Mouse (Mus musculus) midbrain, postnatal 0 days (tissue): Measurements from ENCODE around the gene 4930404N11Rik. TPM values are rescaled to one million over a fixed set of nuclear protein-coding genes. Genes with fewer than 3 reads are reported as not detected.

Source experiments
- ATAC-seq: fragments of 200-750 bp; cut with Nextera tagmentation; 2 replicates; pipeline ENCODE4 v1.8.0; 2017; ENCODE audit warnings: moderate number of reproducible peaks, mild to moderate bottlenecking, moderate TSS enrichment, moderate library complexity; ENCODE audit not compliant: low FRiP score
- DNase-seq: peaks from one replicate; pipeline ENCODE4 v3.0.0-alpha.2; 2015; ENCODE audit warnings: low spot score
- H3K27ac ChIP-seq: fragments of 300-500 bp; sonication (generic); 2 replicates; pipeline ENCODE4 v1.5.1; 2014; ENCODE audit warnings: low read depth, mild to moderate bottlenecking, low read length, mixed read lengths
- H3K27me3 ChIP-seq: fragments of 300-500 bp; sonication (generic); 2 replicates; pipeline ENCODE4 v1.6.1; 2014; ENCODE audit warnings: low read length, control low read depth, mixed read lengths; ENCODE audit not compliant: insufficient read depth
- H3K36me3 ChIP-seq: fragments of 300-500 bp; sonication (generic); 2 replicates; pipeline ENCODE4 v1.6.1; 2014; ENCODE audit warnings: low read length, control low read depth, mixed read lengths; ENCODE audit not compliant: insufficient read depth
- H3K4me1 ChIP-seq: fragments of 300-500 bp; sonication (generic); 2 replicates; pipeline ENCODE4 v1.6.1; 2014; ENCODE audit warnings: mild to moderate bottlenecking, control low read depth, antibody characterized with exemption, low read length, mixed read lengths; ENCODE audit not compliant: insufficient read depth
- H3K4me2 ChIP-seq: fragments of 300-500 bp; sonication (generic); 2 replicates; pipeline ENCODE4 v1.6.1; 2014; ENCODE audit warnings: low read depth, mild to moderate bottlenecking, low read length, mixed read lengths; ENCODE audit not compliant: poor library complexity, severe bottlenecking
- H3K4me3 ChIP-seq: fragments of 300-500 bp; sonication (generic); 2 replicates; pipeline ENCODE4 v1.5.1; 2014; ENCODE audit warnings: low read depth, mild to moderate bottlenecking, low read length, moderate library complexity
- H3K9ac ChIP-seq: fragments of 300-500 bp; sonication (generic); replicated peaks from 2 replicates; pipeline ENCODE4 v1.6.1; 2014; ENCODE audit warnings: mild to moderate bottlenecking, low read length, moderate library complexity, mixed read lengths; ENCODE audit not compliant: poor library complexity, severe bottlenecking
- H3K9me3 ChIP-seq: fragments of 300-500 bp; sonication (generic); 2 replicates; pipeline ENCODE4 v1.6.1; 2016; ENCODE audit warnings: low read length, control low read depth
- CTCF ChIP-seq: IDR thresholded peaks from 2 replicates; pipeline ENCODE4 v1.5.1; 2016; ENCODE audit warnings: antibody characterized with exemption, mild to moderate bottlenecking
- WGBS: fragments of 180-500 bp; shearing (Covaris S2); extraction: QIAGEN DNeasy Blood & Tissue Kit; methylation state at CpG from one replicate; pipeline ENCODE4 v1.1.7; 2014; 5-methylcytosine and 5-hydroxymethylcytosine counted together
- polyA plus RNA-seq: library from polyadenylated mRNA; unstranded; fragments of >200 nt; fragmentation: Nextera tagmentation; extraction: Ambion mirVana; gene quantifications from 2 replicates; pipeline ENCODE4 v1.2.1, GENCODE M21; 2015
- total RNA-seq: library from RNA; depleted of rRNA; stranded (reverse); fragments of >200 nt; gene quantifications from 2 replicates; pipeline ENCODE4 v1.2.3, GENCODE M21; 2014

Gene 4930404N11Rik
- total and polyA plus RNA-seq, 2 experiments from 2014 or later: 0.47 TPM; not detected in 1

GRCm38 (mm10) chr10:81350351-81351063 is 15.1 kb downstream of the 4930404N11Rik start, which contains the start of gene Hmg20b:
Gene Hmg20b, minus strand, starts transcription at chr10:81350480.
- peak; percentile 95 for ATAC-seq
- TF ChIP-seq CTCF: peak; percentile 92
- under 1% methylated on average over 54 of the region's 54 CpGs for WGBS

GRCm38 (mm10) chr10:81349961-81350350 is 15.7 kb downstream of the 4930404N11Rik start:
- no peak for ATAC-seq
- peak overlapping the region; percentile 88 for H3K4me2 ChIP-seq
- H3K4me3 ChIP-seq: peak overlapping the region; percentile 52
- under 1% methylated on average over 26 of the region's 29 CpGs for WGBS
- TF ChIP-seq CTCF: no peak
- H3K27me3 ChIP-seq: 0 out of 2 replicates have a peak, but pooled peaks cover 2% of the 10 kb centered on the region
- H3K4me1 ChIP-seq: peaks cover 4% of the 10 kb centered on the region; the same call in 1 of the 2 replicates
- no peak overlapping the region for H3K27ac ChIP-seq
- H3K9ac ChIP-seq: no peak overlapping the region
- DNase-seq: no peak
- H3K36me3 ChIP-seq: no peaks in the 10 kb centered on the region
- no peaks in the 10 kb centered on the region for H3K9me3 ChIP-seq

More at GRCm38 (mm10) chr10:81350351-81351063, 15.1 kb downstream of the 4930404N11Rik start, which contains the start of gene Hmg20b:
- no peak within 1 kb of the TSS for H3K27ac ChIP-seq
- no peaks in the 10 kb centered on the region for H3K9me3 ChIP-seq
- H3K27me3 ChIP-seq: no peaks in the 10 kb centered on the region
- peak; percentile 99 for DNase-seq
- no peak within 1 kb of the TSS for H3K9ac ChIP-seq
- no peaks in the 10 kb centered on the region for H3K36me3 ChIP-seq
- peak within 1 kb of the TSS; percentile 88 for H3K4me2 ChIP-seq
- peaks cover 4% of the 10 kb centered on the region; the same call in 1 of the 2 replicates for H3K4me1 ChIP-seq
- peak within 1 kb of the TSS; percentile 52 for H3K4me3 ChIP-seq

- WGBS: 3% methylated on average over 11 of the region's 12 CpGs
- Histone ChIP-seq H3K4me1 (peaks cover 4% of the 10 kb centered on the region; the same call in 1 of the 2 replicates), H3K36me3 (no peaks in the 10 kb centered on the region), H3K27ac (no peak overlapping the region), H3K4me2 (peak overlapping the region; percentile 88), H3K27me3 (peaks cover 9% of the 10 kb centered on the region; the same call in 1 of the 2 replicates), H3K9me3 (no peaks in the 10 kb centered on the region), H3K4me3 (peak overlapping the region; percentile 52; the same call in 1 of the 2 replicates), H3K9ac (no peak overlapping the region)
- DNase-seq: no peak
- TF ChIP-seq CTCF: no peak
- no peak for ATAC-seq
Observed at GRCm38 (mm10) chr10:81349146-81349545, 16.5 kb downstream of the 4930404N11Rik start.

- ATAC-seq (0 out of 2 replicates have a peak, but pooled peaks have one; percentile 22), DNase-seq (peak; percentile 85)
- peak overlapping the region; percentile 60 for H3K4me2 ChIP-seq
- no peaks in the 10 kb centered on the region for H3K9me3 ChIP-seq
- 12% methylated on average over 52 of the region's 55 CpGs for WGBS
- H3K4me1 ChIP-seq: peaks cover 4% of the 10 kb centered on the region; the same call in 1 of the 2 replicates
- peak; percentile 63 for TF ChIP-seq CTCF
- H3K36me3 ChIP-seq: no peaks in the 10 kb centered on the region
- H3K27ac ChIP-seq: no peak overlapping the region
- peak overlapping the region; percentile 33 for H3K4me3 ChIP-seq
- H3K27me3 ChIP-seq: peaks cover 28% of the 10 kb centered on the region
- H3K9ac ChIP-seq: 0 out of 2 replicates have a peak overlapping the region, but pooled peaks have one; percentile 42
Observed at GRCm38 (mm10) chr10:81346453-81347067, 19.1 kb downstream of the 4930404N11Rik start.

DNA sequence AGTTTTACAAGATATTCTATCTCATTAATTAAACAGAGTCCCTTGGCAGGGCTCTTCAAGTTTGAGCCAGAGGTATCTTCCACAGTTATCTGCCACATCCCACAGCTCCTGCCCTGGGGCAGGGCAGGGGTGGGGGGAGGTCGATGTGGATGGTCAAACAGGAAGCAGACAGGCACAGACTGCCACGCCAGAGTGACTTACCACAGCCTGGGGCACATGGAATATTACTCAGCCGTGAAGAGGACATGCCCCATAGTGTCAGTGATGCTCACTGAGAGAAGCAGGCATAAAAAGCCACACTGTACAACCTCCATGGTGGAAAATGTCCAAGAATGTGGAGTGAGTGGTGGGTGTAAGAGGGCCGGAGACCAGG is 20.5 kb downstream of the 4930404N11Rik start:
- DNase-seq (no peak), ATAC-seq (no peak)
- Histone ChIP-seq H3K9ac (no peak overlapping the region), H3K27ac (no peak overlapping the region), H3K36me3 (no peaks in the 10 kb centered on the region), H3K4me3 (no peak overlapping the region), H3K4me2 (no peak overlapping the region), H3K4me1 (peaks cover 4% of the 10 kb centered on the region; the same call in 1 of the 2 replicates), H3K27me3 (peaks cover 32% of the 10 kb centered on the region), H3K9me3 (no peaks in the 10 kb centered on the region)
- 88% methylated on average over 4 of the region's 4 CpGs for WGBS
- no peak for TF ChIP-seq CTCF
